Mouse (Mus musculus) hindlimb bud, embryonic 11.5 days (tissue): ENCODE results near the gene Acss3.
A peak's percentile ranks its signal among the peaks of the same experiment; 100 is the strongest.

Experiments
- DNase-seq: peaks from one replicate; pipeline ENCODE4 v3.0.0-alpha.2; 2012; ENCODE audit warnings: low read depth, low spot score; ENCODE audit errors: extremely low spot score

The Acss3 gene

DNA sequence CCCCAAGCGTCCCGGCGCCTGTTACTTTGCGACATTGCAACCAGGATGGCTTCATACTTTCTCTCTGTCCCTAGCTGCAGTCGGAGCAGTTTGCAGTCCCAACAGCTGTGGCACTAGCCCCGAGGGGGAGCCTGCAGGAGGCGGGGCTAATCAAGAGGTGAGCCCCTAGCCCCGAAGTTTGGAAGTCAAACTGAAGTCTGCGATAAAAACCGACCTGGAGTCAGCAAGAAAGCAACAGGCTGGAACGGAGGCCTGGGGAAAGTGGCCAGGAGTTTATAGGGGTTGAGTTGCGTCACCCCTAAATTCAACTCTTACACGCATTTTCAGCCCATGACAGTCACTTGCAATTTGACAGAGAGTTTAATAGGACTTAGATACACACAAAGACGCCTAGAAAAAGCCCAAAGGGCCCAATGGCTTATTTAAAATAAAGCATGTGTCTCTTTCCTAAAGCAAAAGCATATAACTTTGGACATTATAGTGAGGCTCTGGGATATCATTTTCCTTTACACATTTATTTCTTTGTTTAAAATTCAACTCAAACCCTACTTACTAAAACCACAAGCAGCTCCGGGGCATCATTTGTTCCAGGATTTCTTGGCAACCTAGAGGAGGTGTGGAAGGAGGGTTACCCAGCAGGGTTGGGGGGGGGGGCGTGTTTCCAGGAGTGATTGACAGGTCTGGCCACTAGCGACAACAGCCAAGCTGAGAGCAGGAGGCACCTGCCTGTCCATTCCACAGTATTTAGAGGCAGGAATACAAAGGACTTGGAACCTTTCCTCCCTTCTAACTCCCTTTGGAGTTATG, at the start of gene Acss3:
Gene Acss3, minus strand, starts transcription at position 140 of the 807 bp plus-strand sequence.
- peak; percentile 61 for DNase-seq

DNA sequence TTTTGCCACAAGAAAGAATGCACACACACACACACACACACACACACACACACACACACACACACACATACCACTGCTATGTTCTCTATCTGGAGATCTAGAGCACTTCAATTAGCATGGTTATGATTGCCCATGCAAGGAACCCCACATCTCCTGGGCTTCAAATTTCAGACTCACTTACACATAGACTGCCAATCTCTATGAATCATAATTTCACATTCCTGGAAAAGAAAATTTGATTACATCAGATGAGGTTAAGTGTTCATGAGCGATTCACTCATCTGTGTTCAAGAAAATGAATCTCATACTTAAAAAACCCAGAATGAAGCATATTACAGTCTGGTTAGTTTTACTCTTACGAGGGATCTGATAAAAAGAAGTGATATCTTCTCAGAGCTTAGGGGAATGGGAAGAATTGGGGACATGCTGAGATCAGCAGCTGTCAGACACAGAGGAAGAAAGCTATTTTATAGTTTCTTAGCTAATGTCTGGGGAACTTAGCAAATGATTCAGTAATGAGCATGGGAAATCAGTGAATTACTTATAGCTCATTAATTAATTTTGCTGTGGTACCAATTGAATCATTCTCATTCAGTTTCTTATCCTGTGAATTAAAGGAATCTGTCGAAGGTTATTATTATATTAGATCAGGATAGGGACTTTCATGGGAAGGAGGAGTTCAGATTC, 48.7 kb upstream of the Acss3 start:
- DNase-seq, result no peak

DNA sequence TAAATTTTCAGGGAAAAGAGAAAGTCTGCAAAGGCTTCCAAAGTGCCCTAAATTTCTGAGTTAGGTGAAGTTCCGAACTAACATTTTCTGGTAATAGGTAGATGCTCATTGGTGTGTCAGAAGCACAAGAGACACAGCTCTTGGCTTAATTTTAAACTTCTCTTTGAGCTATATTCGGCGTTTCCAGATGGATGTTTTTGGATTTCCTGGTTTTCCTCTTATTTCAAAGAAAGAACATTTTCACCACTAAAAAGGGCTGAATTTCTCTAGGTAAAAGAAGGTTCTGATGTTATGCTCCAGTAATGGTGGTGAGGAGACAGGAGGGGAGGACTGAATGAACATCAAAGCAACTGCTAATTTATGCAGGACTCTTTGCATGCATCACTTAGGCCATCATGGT, 43.0 kb upstream of the Acss3 start:
- DNase-seq, result no peak

DNA sequence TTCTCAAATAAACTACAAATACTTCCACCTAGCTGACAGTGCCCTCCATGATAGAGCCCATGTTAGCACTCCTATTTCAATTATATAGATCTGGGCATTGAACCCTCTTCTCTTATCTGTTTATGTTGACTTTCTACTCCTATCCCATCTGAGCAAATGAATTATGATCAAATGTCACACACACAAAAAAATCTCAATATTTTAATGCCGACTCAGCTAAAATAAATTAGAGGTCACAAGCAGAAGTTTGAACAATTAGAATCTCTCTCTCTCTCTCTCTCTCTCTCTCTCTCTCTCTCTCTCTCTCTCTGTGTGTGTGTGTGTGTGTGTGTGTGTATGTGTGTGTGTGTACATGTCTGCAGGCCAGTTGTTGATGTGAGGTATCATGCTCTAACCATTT, 25.3 kb upstream of the Acss3 start:
- no peak for DNase-seq

DNA sequence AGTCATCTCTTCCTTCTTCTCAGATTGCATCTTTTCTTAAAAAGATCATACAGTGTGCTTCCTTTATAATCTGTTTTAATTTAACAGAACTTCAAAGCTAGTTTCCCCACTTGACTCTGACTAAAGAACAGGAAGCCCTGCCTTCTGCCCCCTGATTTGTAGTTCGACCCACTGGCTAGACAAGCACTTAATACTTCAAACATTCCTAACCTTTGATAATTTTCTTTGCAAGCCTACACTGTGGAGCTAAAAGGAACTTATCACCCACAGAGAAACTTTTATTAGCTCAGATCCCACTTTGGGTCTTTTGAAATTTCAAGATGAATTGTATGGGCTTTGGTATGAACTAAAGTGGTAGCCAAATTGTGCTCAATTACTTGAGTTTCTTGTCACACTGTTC, 20.5 kb upstream of the Acss3 start:
- no peak for DNase-seq

DNA sequence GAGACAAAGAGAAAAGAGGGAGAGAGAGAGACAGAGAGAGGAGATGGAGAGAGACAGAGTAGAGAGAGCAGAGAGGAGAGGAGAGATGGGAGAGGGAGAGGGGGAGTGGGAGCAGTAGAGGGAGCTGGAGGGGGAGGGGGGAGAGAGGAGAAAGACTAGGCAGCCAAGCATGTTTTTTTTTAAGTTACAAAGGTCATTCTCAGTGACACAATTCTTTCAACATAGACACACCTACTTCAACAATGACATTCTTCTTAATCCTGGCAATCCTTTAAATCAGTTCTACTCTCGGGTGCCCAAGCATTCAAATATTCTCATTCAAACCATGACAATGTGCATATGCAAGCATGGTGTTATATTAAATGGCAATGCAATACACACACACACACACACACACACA, 19.4 kb upstream of the Acss3 start:
- no peak for DNase-seq

DNA sequence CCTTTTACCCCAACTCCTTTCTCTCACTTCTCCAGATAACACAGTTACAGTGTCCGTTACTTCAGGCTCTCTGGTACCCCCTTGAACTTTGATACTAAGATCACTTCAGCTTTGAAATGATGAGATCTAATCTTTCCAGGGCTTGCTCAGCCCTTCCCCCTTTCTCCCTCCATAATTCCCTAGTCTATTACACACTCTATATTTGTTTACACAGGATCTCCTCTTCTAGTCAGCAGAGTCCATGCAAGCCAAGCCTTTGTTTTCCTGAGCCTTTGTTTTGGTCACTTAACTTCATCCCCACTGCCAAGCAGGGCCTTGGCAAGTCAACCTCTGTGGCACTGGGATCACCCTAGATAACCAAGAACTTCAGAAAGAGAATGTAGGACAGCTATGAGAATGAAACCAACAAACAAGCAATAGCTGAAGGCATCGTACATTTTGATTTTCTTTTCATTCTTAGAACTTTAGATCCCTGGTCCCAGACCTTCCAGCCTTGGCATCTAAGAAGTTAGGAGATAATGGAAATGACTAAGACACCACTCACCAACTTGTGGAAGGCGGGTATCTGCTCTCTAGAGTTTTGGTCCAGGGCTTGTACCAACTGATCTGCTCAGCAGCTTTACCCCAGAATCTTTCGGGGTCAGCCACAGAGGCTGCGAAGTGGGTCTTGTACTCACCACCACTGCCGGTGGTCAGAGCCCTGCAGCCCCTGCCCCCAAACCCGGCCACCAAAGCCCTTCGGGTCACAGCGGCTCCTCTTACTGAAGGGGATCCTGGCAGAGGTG, 532 bp downstream of the Acss3 start:
- DNase-seq, result no peak

DNA sequence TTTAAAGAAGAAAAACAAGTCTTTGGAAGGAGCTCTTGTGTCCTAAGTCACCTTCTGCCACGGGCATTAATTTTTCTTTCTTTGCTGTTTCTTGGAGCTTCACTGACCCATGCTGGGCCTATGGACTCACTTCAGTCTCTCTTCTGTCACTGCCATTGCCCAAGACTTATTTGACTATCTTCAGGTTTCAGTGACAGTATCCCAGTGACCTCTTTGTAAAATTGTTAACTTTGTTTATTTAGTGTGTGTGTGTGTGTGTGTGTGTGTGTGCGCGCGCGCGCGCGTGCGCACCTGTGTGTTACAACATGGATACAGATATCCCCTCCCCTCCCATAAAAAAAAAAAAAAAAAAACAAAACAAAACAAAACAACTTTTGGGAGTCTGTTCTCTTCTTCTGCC, 2.2 kb downstream of the Acss3 start:
- no peak for DNase-seq

DNA sequence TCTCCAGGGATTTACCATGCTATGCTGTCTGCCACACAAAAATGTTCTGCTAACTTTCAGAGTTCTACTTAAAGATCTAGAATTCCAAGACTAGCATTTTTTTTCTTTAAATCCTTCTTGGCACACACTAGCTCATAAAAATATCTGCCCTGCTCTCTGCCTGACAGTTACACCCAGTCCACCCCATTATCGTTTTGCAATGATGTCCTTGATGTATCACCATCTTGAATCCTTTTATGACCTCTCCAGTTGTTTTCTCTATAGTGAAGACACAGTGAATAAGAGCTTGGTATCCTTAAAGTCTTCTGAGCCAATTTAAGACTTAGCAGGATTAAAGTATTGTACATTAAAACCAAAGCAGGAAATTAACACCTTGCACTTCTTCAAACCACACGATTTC, 4.3 kb downstream of the Acss3 start:
- DNase-seq, result no peak

DNA sequence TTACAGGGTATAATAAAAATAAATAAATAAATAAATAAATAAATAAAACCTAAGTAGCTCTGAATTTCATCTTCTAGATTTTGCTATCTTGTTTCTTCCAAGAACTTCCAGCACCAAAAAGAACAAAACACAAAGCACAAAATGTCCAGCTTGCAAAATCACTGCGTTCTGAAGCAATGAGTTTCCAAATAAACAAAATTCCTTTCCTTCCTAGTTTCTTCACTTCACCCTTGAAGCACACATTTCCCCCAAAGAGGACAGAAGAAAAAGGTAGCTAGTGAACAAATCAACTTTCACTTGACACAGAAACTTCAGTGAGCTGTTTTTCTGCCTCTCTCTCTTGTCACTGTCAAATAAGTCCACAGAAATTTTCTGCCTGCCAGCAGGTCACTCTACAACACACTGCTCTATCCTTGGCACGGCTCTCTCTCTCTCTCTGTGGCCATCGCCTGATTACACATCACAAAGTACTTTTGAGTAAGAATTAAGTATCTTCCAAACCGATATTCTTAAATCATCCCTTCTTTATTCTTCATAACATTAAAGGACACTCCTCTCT, 6.7 kb downstream of the Acss3 start:
- DNase-seq, result no peak

DNA sequence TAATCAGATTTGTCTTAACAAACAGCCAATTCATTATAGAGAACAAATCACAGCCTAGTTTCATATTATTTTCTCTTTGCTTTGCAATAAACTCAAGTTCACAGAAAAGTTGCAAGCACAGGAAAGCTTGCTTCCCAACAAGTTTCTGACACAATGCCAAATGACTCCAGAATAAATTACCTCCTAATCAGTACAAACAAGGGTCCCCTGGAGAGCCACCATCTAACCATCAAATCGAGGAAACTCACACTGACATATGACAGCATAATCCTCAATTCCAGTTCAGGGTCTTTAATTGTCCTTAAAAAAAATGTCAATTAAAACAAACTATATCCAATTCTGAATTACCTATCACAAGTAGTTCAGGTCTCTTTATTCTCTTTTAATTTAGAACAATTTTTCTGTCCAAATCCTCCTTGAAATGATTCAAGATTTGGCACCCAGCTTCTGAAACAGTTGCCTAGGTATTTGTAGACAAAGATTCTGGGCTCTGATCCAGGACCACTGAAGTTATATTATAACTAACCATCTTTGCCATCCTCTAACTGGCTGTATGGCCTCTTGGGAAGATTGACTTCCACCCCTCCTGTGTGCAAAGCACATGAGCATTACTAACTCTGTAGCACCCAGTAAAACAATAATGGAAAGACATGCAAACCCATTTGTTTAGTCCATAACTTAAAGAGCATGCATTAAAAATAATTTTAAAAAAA, 7.4 kb downstream of the Acss3 start:
- DNase-seq, result no peak

DNA sequence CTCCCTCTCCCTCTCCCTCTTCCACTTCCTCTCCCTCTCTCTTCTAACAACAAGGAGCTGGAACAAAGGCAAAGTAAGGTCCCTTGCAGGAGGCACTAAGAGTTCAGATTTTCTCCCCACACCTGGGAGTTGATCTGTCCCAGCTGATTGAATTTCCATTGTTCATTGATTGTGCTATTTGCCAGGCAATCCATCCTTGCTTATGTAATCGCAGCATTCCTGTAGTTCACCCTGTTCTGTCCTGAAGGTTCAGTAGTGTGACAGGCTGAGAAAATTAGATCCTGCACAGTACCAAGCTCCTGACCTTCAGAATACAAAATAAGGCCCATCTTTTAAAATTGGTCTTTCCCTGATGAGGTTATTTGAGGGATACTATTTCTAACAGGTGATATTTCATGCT, 8.3 kb downstream of the Acss3 start:
- no peak for DNase-seq

DNA sequence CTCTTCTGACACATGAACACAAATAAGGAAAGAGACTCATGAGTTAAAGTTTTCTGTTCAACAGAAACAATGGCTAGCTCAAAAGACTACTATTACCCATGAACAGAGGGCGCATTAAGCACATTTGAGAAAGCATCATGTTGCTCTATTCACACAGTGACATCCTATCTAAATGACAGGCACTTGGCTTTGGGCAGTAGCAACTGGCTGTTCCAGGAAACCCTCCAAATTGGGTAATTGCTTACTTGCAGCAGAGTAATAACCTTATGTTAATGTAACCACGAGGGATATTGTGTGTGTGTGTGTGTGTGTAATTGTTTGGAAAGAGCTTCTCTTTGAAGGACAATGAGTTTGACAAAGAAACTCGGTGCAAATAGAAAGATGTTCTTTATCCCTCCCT, 29.0 kb downstream of the Acss3 start:
- no peak for DNase-seq

DNA sequence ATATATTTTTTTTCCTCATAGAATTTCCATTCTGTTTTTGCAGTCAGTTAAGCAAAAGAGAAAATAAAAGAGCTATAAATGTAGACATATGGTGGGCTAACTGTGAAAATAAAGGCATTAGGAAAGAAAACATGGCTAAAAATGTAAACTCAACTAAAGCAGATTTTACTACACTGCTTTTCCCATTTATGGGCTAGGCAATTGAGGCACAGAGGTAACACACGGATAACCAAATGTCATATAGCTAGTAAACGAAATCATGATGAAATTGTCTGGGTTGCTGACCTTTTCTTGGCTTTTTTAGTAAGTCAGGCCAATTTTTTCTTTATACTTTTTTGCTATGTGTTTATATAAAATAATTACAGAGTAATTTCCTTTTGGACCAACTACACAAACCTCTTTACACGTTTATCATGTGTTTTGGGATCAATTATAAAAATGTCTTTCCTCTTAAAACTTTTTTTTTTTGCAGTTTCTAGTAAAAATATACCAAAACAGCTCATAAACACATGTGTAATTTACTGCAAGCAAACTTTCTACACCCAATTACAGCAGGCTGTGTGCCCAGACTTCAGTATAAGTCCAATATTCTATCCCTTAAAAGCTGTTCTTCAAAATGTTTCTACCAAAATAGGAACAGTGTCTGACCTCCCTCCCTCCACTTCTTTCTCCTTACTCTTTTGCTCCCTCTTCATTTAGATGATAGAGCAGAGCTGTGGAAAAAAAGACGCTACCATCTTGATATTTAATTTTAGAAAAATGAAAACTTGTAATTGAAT, 69.4 kb downstream of the Acss3 start:
- DNase-seq, result no peak

DNA sequence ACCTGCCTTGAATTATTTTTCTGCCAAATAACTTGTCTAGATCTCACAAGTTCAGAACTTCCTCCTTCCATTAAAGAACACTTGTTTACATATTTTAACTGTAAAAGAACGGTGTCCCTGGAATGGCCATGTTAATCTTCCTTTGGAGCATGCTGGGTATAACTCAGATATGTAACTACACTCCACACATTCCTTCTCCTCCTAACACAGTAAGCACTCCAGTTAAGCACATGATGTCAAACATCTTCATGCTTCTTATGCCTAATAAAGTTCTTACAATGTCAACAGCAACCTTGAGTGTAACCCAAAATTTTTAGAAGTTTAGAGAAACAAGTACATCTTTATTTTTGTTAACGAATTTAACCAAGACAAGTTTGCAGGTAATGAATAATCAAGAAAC, 73.0 kb downstream of the Acss3 start:
- DNase-seq, result no peak

DNA sequence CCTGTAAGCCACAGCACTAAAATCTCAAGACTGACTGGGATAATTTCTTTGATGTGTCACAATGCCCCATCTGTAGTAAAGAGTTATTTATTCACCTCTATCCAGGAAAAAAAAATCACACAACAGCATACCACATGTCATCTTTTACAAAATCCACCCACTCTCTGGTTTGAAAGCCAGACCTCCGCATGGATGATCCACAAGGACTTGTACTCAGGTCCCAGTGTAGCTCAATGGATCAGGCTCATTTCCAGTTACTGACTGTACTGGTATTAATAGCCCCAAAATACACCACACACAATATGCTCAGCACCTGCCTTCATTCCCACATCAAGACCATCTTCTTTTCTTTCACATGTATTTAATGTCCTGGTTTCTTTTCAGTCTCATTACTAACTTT, 80.8 kb downstream of the Acss3 start:
- no peak for DNase-seq

DNA sequence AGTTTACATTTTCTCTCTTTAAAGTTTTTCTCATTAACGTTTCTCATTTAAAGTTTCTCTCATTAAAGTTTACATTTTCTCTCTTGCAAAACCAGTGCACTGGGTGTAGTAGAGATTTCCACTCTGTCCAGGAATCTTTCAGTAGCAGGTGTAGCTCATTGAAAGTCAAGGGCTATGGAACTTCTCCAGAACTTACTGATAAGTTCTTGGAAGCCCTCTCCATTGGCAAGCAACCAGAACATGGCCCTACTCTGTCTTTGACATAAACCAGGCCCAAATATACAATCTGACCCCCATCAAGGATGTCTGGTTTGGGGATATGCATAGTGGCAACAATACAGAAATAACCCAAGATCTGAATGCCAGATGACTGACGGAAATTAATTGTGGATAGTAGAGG, 82.6 kb downstream of the Acss3 start:
- DNase-seq, result no peak

DNA sequence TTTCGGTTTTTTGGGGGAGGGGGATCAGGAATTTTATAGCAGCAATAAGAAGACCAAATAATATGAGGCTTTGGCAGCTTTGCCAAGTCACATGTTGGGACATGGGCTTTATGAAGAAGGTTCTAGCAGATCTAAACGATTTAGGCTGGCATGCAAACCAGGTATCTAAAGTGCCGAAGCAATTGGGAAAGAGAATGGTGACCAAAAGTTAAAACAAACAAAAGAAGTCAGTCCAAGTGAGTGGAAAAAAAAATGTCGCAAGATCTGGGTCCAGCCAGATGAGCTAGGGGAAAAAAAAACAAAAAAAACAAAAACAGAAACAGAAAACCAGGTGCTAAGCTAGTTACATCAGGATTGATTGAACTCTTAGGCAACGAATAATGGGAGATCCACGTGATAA, 83.1 kb downstream of the Acss3 start:
- no peak for DNase-seq

DNA sequence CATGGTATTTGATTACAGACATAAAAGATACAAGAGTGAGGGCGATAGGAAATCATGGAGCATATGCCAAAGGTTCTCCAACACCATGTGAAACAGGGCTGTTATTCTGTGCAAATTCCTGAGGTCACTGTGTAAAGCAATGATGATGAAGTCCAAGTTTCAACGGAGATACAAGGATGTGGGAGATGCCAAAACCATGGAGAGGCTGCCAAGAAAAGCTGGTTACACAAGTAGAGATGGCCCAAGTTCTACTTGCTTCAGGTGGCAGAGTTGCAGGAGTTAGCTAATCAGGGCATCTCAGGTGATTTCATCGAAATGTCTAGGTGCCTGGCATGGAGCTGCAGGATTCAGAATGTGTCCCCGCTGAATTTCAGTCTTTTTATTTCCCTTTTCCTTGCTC, 84.3 kb downstream of the Acss3 start:
- DNase-seq, result no peak

DNA sequence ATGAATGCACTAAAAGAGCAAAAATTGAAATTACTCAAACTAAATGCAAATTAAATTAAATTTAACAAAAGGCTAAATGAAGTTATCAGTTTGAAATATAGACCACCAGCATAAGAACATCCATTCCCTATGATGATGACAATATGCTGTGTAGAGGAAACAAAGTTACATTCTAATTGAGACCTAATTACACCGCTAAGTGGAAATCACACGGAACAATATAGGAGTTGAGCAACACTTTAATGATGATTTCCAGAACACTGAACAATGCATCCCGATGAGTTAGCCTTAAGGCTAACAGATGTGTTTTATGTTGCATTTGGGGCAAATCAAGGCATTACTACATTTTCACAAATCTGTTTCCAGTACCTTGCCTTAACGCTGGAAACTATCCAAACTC, 99.2 kb downstream of the Acss3 start:
- no peak for DNase-seq
